In genomic region chr12:76081557-76082211, GRCm38 (mm10) we compare ENCODE assay signal across 7 mouse cellular contexts.
DNase-seq lines count a peak whose midpoint lies in the region; ATAC-seq and TF ChIP-seq lines count a peak whose summit lies in the region.

No protein-coding gene starts in this region.

- 7% methylated on average over 22 of the region's 22 CpGs for WGBS in hindbrain, embryonic 11.5 days
- WGBS in neural tube, embryonic 14.5 days = 3% methylated on average over 22 of the region's 22 CpGs

- intact Hi-C loops in left cerebral cortex, postnatal 25 days (cut with DNase I) = no loop called here

- H3K4me1 ChIP-seq in testis, adult 2 months (ENCODE audit: control insufficient read depth, insufficient read depth, low read length) = no peaks in the 10 kb centered on the region
- H3K4me1 ChIP-seq in cortical plate, adult 2 months (ENCODE audit: control insufficient read depth, insufficient read depth, low read length) = peaks cover 8% of the 10 kb centered on the region
- no peaks in the 10 kb centered on the region; the same call in 1 of the 2 replicates for H3K4me1 ChIP-seq in hindbrain, embryonic 11.5 days (replicated peaks; ENCODE audit: control insufficient read depth, insufficient read depth, low read length)
- peaks cover 13% of the 10 kb centered on the region; the same call in 1 of the 2 replicates for H3K4me1 ChIP-seq in neural tube, embryonic 14.5 days (ENCODE audit: control insufficient read depth, insufficient read depth, low read length)

- no peaks in the 10 kb centered on the region for H3K27me3 ChIP-seq in testis, adult 2 months (ENCODE audit: control insufficient read depth, insufficient read depth, low read length)
- no peaks in the 10 kb centered on the region for H3K27me3 ChIP-seq in hindbrain, embryonic 11.5 days (ENCODE audit: control insufficient read depth, insufficient read depth, low read length)
- no peaks in the 10 kb centered on the region for H3K27me3 ChIP-seq in neural tube, embryonic 14.5 days (ENCODE audit: control insufficient read depth, insufficient read depth, low read length)

- no peak overlapping the region for H3K4me3 ChIP-seq in testis, adult 2 months (ENCODE audit: control insufficient read depth, low read depth, low read length)
- H3K4me3 ChIP-seq in cortical plate, adult 2 months (ENCODE audit: insufficient read depth, low read length) = peak overlapping the region; percentile 72
- peak overlapping the region; percentile 28 for H3K4me3 ChIP-seq in hindbrain, embryonic 11.5 days (ENCODE audit: low read depth, low read length)
- peak overlapping the region; percentile 44 for H3K4me3 ChIP-seq in neural tube, embryonic 14.5 days (ENCODE audit: low read depth, low read length)

- H3K9me3 ChIP-seq in hindbrain, embryonic 11.5 days (ENCODE audit: control insufficient read depth, low read length) = no peaks in the 10 kb centered on the region
- no peaks in the 10 kb centered on the region for H3K9me3 ChIP-seq in neural tube, embryonic 14.5 days (ENCODE audit: control insufficient read depth, low read length)

- H3K36me3 ChIP-seq in testis, adult 2 months (ENCODE audit: control insufficient read depth, insufficient read depth, low read length) = no peaks in the 10 kb centered on the region
- H3K36me3 ChIP-seq in hindbrain, embryonic 11.5 days (ENCODE audit: control insufficient read depth, insufficient read depth, low read length) = no peaks in the 10 kb centered on the region
- no peaks in the 10 kb centered on the region; the same call in 1 of the 2 replicates for H3K36me3 ChIP-seq in neural tube, embryonic 14.5 days (ENCODE audit: control insufficient read depth, insufficient read depth, low read length)

- no peak for TF ChIP-seq POLR2A in testis, adult 2 months (IDR thresholded peaks at IDR 0.05; ENCODE audit: control insufficient read depth, low read depth, low read length)
- TF ChIP-seq POLR2A in cortical plate, adult 2 months (IDR thresholded peaks at IDR 0.05; ENCODE audit: extremely low read depth, insufficient read depth, low read length) = peak; percentile 66

- peak overlapping the region; percentile 3; the same call in 1 of the 2 replicates for H3K9ac ChIP-seq in hindbrain, embryonic 11.5 days (ENCODE audit: low read depth, low read length)
- peak overlapping the region; percentile 59 for H3K9ac ChIP-seq in neural tube, embryonic 14.5 days (replicated peaks; ENCODE audit: low read depth, low read length)

- ATAC-seq in hindbrain, embryonic 11.5 days (ENCODE audit: low FRiP score) = peak; percentile 88
- peak; percentile 97 for ATAC-seq in neural tube, embryonic 14.5 days (ENCODE audit: low read depth)

- no peak for TF ChIP-seq CTCF in testis, adult 2 months (IDR thresholded peaks at IDR 0.05; ENCODE audit: control insufficient read depth, insufficient read depth, insufficient replicate concordance, low read depth, low read length)
- TF ChIP-seq CTCF in cortical plate, adult 2 months (IDR thresholded peaks at IDR 0.05; ENCODE audit: extremely low read depth, insufficient read depth, low read length) = no peak

- peak overlapping the region; percentile 55 for H3K27ac ChIP-seq in testis, adult 2 months (ENCODE audit: control insufficient read depth, insufficient read depth, low read depth, low read length)
- 0 out of 2 replicates have a peak overlapping the region, but pooled peaks have one; percentile 58 for H3K27ac ChIP-seq in cortical plate, adult 2 months (ENCODE audit: insufficient read depth, low read length)
- peak overlapping the region; percentile 4; the same call in 1 of the 2 replicates for H3K27ac ChIP-seq in hindbrain, embryonic 11.5 days (ENCODE audit: low read depth, low read length)
- H3K27ac ChIP-seq in neural tube, embryonic 14.5 days (ENCODE audit: low read depth, low read length) = peak overlapping the region; percentile 92

- DNase-seq in testis, postnatal 14 days (ENCODE audit: low spot score) = no peak
- peak; percentile 67 for DNase-seq in hindbrain, embryonic 11.5 days (ENCODE audit: low spot score)
- peak; percentile 81 to 91 for DNase-seq in left cerebral cortex, postnatal 25 days (ENCODE audit: low spot score in 2 of 2)
- DNase-seq in ovary, adult 18-20 months (ENCODE audit: low spot score) = no peak

- H3K4me2 ChIP-seq in hindbrain, embryonic 11.5 days (replicated peaks; ENCODE audit: low read depth, low read length) = peak overlapping the region; percentile 33
- H3K4me2 ChIP-seq in neural tube, embryonic 14.5 days (ENCODE audit: low read depth, low read length) = peak overlapping the region; percentile 55

Comparison
In these comparisons a context has a peak if more than half of its experiments do, and no peak if none do; other contexts are left out.
1. H3K27ac ChIP-seq: peak in every context shown above with its lines; median percentile 92 in neural tube, embryonic 14.5 days; 58 in cortical plate, adult 2 months; 55 in testis, adult 2 months; 4 in hindbrain, embryonic 11.5 days.
2. DNase-seq: peak in hindbrain, embryonic 11.5 days (single experiment) and left cerebral cortex, postnatal 25 days (2 of 2); none in testis, postnatal 14 days (single experiment) and ovary, adult 18-20 months (single experiment).